Mouse (Mus musculus) forebrain, embryonic 15.5 days (tissue): ENCODE measurements at regions not wholly inside any gene's neighbourhood (a gene's known extent, or its start where the extent isn't known, plus 50 kb on each side); places are given as distances from the start of the nearest gene placed in this dataset.

Source experiments
- ATAC-seq: fragments of 200-750 bp; cut with Nextera tagmentation; replicated peaks from 2 replicates; pipeline ENCODE4 v1.8.0; 2017; ENCODE audit warnings: mild to moderate bottlenecking, moderate TSS enrichment, moderate library complexity
- H3K27ac ChIP-seq: fragments of 300-500 bp; sonication (generic); replicated peaks from 2 replicates; pipeline ENCODE4 v1.5.1; 2015; ENCODE audit warnings: mild to moderate bottlenecking, inconsistent platforms
- H3K27me3 ChIP-seq: fragments of 300-500 bp; sonication (generic); 2 replicates; pipeline ENCODE4 v1.6.1; 2015; ENCODE audit warnings: inconsistent platforms
- H3K36me3 ChIP-seq: fragments of 300-500 bp; sonication (generic); 2 replicates; pipeline ENCODE4 v1.6.1; 2015; ENCODE audit warnings: mild to moderate bottlenecking, inconsistent platforms
- H3K4me1 ChIP-seq: fragments of 300-500 bp; sonication (generic); 2 replicates; pipeline ENCODE4 v1.6.1; 2015; ENCODE audit warnings: inconsistent platforms
- H3K4me2 ChIP-seq: fragments of 300-500 bp; sonication (generic); replicated peaks from 2 replicates; pipeline ENCODE4 v1.6.1; 2015; ENCODE audit warnings: mild to moderate bottlenecking, inconsistent platforms
- H3K4me3 ChIP-seq: fragments of 300-500 bp; sonication (generic); 2 replicates; pipeline ENCODE4 v1.5.1; 2015; ENCODE audit warnings: mild to moderate bottlenecking, inconsistent platforms
- H3K9ac ChIP-seq: fragments of 300-500 bp; sonication (generic); replicated peaks from 2 replicates; pipeline ENCODE4 v1.6.1; 2015; ENCODE audit warnings: mild to moderate bottlenecking, inconsistent platforms
- H3K9me3 ChIP-seq: fragments of 300-500 bp; sonication (generic); 2 replicates; pipeline ENCODE4 v1.6.1; 2016; ENCODE audit warnings: inconsistent platforms
- WGBS: fragments of 180-500 bp; shearing (Covaris S2); methylation state at CpG from one replicate; pipeline ENCODE4 v1.1.7; 2015; ENCODE audit warnings: mixed read lengths; 5-methylcytosine and 5-hydroxymethylcytosine counted together

DNA sequence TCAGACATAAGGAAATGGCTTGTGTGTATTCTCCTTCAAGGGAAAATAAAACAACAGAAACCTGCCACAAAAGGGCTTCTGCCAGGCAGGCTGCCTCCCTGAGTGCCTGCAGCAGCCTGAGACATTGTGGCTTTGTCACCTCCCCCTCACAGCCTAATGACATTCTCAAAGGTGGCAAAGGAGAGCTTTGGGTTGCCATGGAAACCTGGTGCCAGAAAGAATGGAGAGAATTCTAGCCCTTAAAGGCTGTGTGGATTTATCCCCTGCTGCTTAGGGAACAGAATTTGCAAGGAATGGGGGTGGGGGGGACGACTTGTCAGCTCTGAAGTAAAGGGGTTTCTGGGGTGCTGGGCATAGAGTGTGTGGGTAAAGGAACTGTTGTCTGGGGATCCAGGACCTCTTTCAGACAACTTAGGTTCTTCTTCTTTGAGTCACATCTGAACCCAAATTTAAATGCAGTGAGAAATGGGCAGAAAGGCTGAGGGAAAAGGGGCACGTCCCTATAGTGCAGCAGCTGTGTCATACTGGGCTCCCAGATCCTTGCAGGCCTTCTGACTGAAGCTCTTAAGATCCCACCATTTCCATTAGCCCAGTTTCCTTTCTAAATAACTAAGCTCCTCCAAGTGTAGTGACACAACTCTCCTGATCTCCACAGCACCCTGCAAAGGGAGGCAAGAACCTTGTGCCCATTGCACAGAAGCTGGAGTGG, 86.8 kb downstream of the Il9r start:
- Histone ChIP-seq H3K4me1 (peaks cover 43% of the 10 kb centered on the region), H3K9me3 (no peaks in the 10 kb centered on the region), H3K9ac (no peak overlapping the region), H3K27me3 (no peaks in the 10 kb centered on the region), H3K36me3 (no peaks in the 10 kb centered on the region), H3K27ac (peak overlapping the region; percentile 91), H3K4me3 (no peak overlapping the region), H3K4me2 (no peak overlapping the region)
- 5% methylated on average over 2 of the region's 2 CpGs for WGBS
- peak; percentile 93 for ATAC-seq

DNA sequence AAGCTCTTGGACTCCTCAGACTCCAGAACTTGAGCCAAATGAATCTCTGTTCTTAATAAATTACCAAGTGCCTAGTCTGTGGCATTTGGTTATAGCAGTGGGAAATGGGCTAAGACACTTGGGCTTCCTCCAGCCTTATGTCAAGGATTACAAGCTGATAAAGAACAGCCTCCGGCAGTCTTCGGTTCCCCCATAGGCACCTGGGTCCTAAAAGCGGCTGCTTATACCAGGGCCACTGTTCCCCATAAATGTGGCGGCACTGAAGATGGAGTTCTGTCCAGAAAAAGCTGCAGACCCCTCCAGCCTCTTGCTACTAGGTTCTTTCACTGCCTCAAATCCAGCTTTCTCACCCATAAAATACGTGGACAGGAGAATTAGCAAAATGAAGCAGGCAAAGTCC, 87.6 kb downstream of the Il9r start:
- Histone ChIP-seq H3K4me1 (peaks cover 46% of the 10 kb centered on the region), H3K27me3 (no peaks in the 10 kb centered on the region), H3K4me3 (no peak overlapping the region), H3K4me2 (no peak overlapping the region), H3K9me3 (no peaks in the 10 kb centered on the region), H3K27ac (peak overlapping the region; percentile 91), H3K36me3 (no peaks in the 10 kb centered on the region), H3K9ac (no peak overlapping the region; the same call in 1 of the 2 replicates)
- peak; percentile 27; the same call in 1 of the 2 replicates for ATAC-seq
- 5% methylated on average over 5 of the region's 5 CpGs for WGBS

DNA sequence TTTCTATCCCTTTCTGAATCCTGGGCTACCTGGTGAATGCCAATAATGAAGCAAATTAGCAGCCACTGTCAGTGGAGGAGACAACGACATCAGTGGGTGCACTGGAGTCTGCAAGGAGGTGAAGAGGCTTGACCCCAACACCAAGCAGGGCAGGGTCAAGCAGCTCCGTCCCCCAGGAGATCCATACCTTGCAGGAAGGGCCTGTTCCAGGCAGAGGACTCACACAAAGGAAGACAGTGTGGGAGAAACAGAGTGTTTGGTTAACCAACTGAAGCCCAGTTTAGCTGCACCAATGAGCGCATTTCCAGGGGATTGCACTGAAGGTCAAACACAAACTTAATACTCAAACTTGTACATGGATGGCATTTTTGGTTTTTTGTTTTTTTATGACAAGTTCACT, 88.2 kb downstream of the Il9r start:
- H3K27ac ChIP-seq = peak overlapping the region; percentile 91
- no peak overlapping the region for H3K4me3 ChIP-seq
- H3K9me3 ChIP-seq = no peaks in the 10 kb centered on the region
- no peaks in the 10 kb centered on the region for H3K36me3 ChIP-seq
- no peak overlapping the region for H3K9ac ChIP-seq
- no peak overlapping the region for H3K4me2 ChIP-seq
- no peaks in the 10 kb centered on the region for H3K27me3 ChIP-seq
- H3K4me1 ChIP-seq = peaks cover 43% of the 10 kb centered on the region
- WGBS = 61% methylated on average over 3 of the region's 3 CpGs
- ATAC-seq = no peak

GRCm38 (mm10) chr11:32109911-32110310, 90.2 kb downstream of the Il9r start:
- Histone ChIP-seq H3K9me3 (no peaks in the 10 kb centered on the region), H3K27ac (no peak overlapping the region), H3K9ac (no peak overlapping the region), H3K4me2 (no peak overlapping the region), H3K4me1 (peaks cover 50% of the 10 kb centered on the region), H3K4me3 (no peak overlapping the region), H3K27me3 (no peaks in the 10 kb centered on the region), H3K36me3 (no peaks in the 10 kb centered on the region)
- no peak for ATAC-seq
- WGBS = 85% methylated on average over 3 of the region's 3 CpGs
